Mouse (Mus musculus) embryonic fibroblast, embryonic 13.5 days (primary cell): ENCODE data around the gene Hmces.

Source experiments
- CTCF ChIP-seq: IDR thresholded peaks from 2 replicates; pipeline ENCODE4 v1.5.1; 2011; ENCODE audit warnings: mild to moderate bottlenecking, control low read depth, low read length, moderate library complexity, borderline replicate concordance; ENCODE audit not compliant: insufficient read depth
- POLR2A ChIP-seq: IDR thresholded peaks from 2 replicates; pipeline ENCODE4 v1.6.1; 2011; ENCODE audit warnings: low read depth, mild to moderate bottlenecking, control low read depth, low read length, moderate library complexity

GRCm38 (mm10) chr6:87873963-87874362, 39.8 kb upstream of the Hmces start:
- TF ChIP-seq CTCF, result no peak
- TF ChIP-seq POLR2A, result no peak
